Mouse (Mus musculus) Muller cell, postnatal 12 days (primary cell): ENCODE measurements at regions not wholly inside any gene's neighbourhood (a gene's known extent, or its start where the extent isn't known, plus 50 kb on each side); places are given as distances from the start of the nearest gene placed in this dataset.

ENCODE experiments used
- DNase-seq: peaks from one replicate; pipeline ENCODE4 v3.0.0-alpha.2; 2015; ENCODE audit errors: inconsistent ontology term

DNA sequence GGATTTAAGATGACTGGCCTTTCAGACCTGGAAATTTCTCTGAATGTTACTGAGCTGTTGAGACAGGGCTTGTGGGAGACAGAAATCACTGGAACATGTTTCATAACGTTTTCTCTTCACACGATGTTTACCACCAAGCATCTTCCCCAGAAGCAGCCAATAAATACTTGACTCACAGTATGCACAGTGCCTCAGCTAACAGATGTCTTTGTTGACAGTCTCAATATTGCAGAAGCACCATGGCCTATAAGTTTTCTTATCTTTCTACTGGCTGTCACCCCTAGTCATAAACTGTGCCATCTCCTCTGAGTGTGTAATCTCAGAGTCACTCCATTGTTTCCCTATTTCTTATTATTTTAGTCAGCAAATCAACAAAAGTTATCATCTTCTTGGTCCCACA is 187.9 kb upstream of the Gm38303 start:
- no peak for DNase-seq

- DNase-seq: no peak
These were observed 176.7 kb upstream of the Gm38303 start for GRCm38 (mm10) chr3:10512186-10512585.

- peak; percentile 77 for DNase-seq
These were observed 175.9 kb upstream of the Gm38303 start for GRCm38 (mm10) chr3:10511376-10511775.
